Mouse (Mus musculus): ENCODE data around the gene Abca9.

DNA sequence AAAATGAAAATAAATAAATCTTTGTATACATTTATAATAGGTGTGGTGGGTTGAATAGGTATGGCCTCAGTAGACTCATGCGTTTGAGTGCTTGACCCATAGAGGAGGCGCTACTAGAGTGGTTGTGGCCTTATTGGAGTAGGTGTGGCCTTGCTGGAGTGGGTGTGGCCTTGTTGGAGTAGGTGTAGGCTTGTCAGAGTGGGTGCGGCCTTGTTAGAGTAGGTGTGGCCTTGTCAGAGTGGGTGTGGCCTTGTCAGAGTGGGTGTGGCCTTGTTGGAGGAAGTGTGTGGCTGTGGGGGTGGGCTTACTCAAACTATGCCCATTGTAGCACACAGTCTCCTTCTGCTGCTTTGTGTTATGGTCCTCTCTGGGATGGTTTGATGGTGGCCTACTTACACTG, 3.2 kb upstream of the Abca9 start:
- TF ChIP-seq POLR2A (IDR thresholded peaks at IDR 0.05; ENCODE audit: insufficient read length, low read depth) (no peak), POLR2AphosphoS2 (IDR thresholded peaks at IDR 0.05; ENCODE audit: insufficient read length, low read depth) (no peak), MYOD1 (IDR thresholded peaks at IDR 0.05; ENCODE audit: control insufficient read depth in 1 of 3, insufficient read length in 2 of 3, low read depth in 2 of 3) (no peak), TCF12 (IDR thresholded peaks at IDR 0.05; ENCODE audit: insufficient read depth, poor library complexity, severe bottlenecking) (no peak), SRF (IDR thresholded peaks at IDR 0.05; ENCODE audit: control insufficient read depth, insufficient read length, low read depth) (no peak)

Data from myocyte (in vitro differentiated cells).